ENCODE assay signal across 13 mouse cellular contexts in genomic region chr6:124686644-124687043, GRCm38 (mm10). TPM values are rescaled to one million over a fixed set of nuclear protein-coding genes. Genes with fewer than 3 reads are reported as not detected.
DNase-seq lines count a peak whose midpoint lies in the region; ATAC-seq and TF ChIP-seq lines count a peak whose summit lies in the region.
"Not testable (repeated sequence)": the region's sequence is repeated elsewhere in the genome, so short reads cannot be mapped to it uniquely, and the experiment has no call there.
"Had no signal": no experiment of that assay in that cellular context is flagged by ENCODE, and none has a peak within 500 bp of the region (broad histone marks: within the 10 kb centered on the region; RNA-seq: fewer than 3 reads in every experiment).

No protein-coding gene starts in this region.

- peaks cover 16 to 63% of the 10 kb centered on the region in 2 experiments for H3K4me1 ChIP-seq in CH12.LX (ENCODE audit: control insufficient read depth in 1 of 2, insufficient read depth in 2 of 2)
- H3K4me1 ChIP-seq in bone marrow macrophage, adult 2 months (ENCODE audit: control insufficient read depth, insufficient read depth, low read length): peaks cover 58% of the 10 kb centered on the region
- not testable (repeated sequence) for H3K4me1 ChIP-seq in hindbrain, postnatal 0 days (ENCODE audit: insufficient read depth, low read length); intestine, postnatal 0 days (replicated peaks; ENCODE audit: control insufficient read depth, insufficient read depth, low read length)
- peaks cover 73% of the 10 kb centered on the region for H3K4me1 ChIP-seq in liver, embryonic 12.5 days
- H3K4me1 ChIP-seq in lung, postnatal 0 days (ENCODE audit: insufficient read depth, low read depth, low read length): peaks cover 12% of the 10 kb centered on the region; the same call in 1 of the 2 replicates
- peaks cover 11% of the 10 kb centered on the region; the same call in 1 of the 2 replicates for H3K4me1 ChIP-seq in stomach, embryonic 15.5 days

- not testable (repeated sequence) for H3K27ac ChIP-seq in CH12.LX (ENCODE audit: insufficient read depth, low read depth); bone marrow macrophage, adult 2 months (ENCODE audit: insufficient read depth, low read depth, low read length); hindbrain, postnatal 0 days; liver, embryonic 12.5 days; lung, postnatal 0 days (ENCODE audit: low read length)
- peak overlapping the region; percentile 60 for H3K27ac ChIP-seq in intestine, postnatal 0 days (ENCODE audit: low read depth, low read length)
- H3K27ac ChIP-seq in stomach, embryonic 15.5 days: peak overlapping the region; percentile 45; the same call in 1 of the 2 replicates

- peak in 1 of 2 experiments; percentile 35; a peak in 2 of 4 replicates for TF ChIP-seq CTCF in CH12.LX (conservative IDR thresholded peaks at IDR 0.05 in 1 of 2, IDR thresholded peaks at IDR 0.05 in 1 of 2; ENCODE audit: low read depth in 2 of 2, low read length in 2 of 2)
- peak; percentile 23; the same call in 1 of the 2 replicates for TF ChIP-seq CTCF in bone marrow macrophage, adult 2 months (IDR thresholded peaks at IDR 0.05; ENCODE audit: low read depth, low read length)
- peak; percentile 22; the same call in 1 of the 2 replicates for TF ChIP-seq CTCF in hindbrain, postnatal 0 days (IDR thresholded peaks at IDR 0.05; ENCODE audit: low read depth)
- TF ChIP-seq CTCF in intestine, postnatal 0 days (IDR thresholded peaks at IDR 0.05; ENCODE audit: low read depth): peak; percentile 49
- peak; percentile 26; the same call in 1 of the 2 replicates for TF ChIP-seq CTCF in lung, postnatal 0 days (IDR thresholded peaks at IDR 0.05)

- H3K79me2 ChIP-seq in CH12.LX (replicated peaks; ENCODE audit: control insufficient read depth, extremely low read depth, insufficient read depth, poor library complexity, severe bottlenecking): not testable (repeated sequence)

- dilution Hi-C loops in CH12.LX (cut with MboI; ENCODE audit: extremely low pct_ligation_motif_present, extremely low pct_unique_long_range_greater_than_20kb, low sequenced_read_pairs): not testable (repeated sequence)

- in situ Hi-C loops in CH12.LX (cut with MboI; ENCODE audit: low pct_ligation_motif_present, low pct_unique_long_range_greater_than_20kb, low sequenced_read_pairs): not testable (repeated sequence)

- not testable (repeated sequence) for TF ChIP-seq EP300 in CH12.LX (IDR thresholded peaks at IDR 0.05; ENCODE audit: low read length); lung, postnatal 0 days (IDR thresholded peaks at IDR 0.05)

- not testable (repeated sequence) for TF ChIP-seq POLR2A in CH12.LX (IDR thresholded peaks at IDR 0.05; ENCODE audit: low read depth, low read length); bone marrow macrophage, adult 2 months (IDR thresholded peaks at IDR 0.05; ENCODE audit: borderline replicate concordance, low read depth, low read length)

- ATAC-seq in hindbrain, postnatal 0 days; intestine, postnatal 0 days; liver, embryonic 12.5 days; lung, postnatal 0 days; stomach, embryonic 15.5 days (ENCODE audit: insufficient read depth, low FRiP score, low read depth): not testable (repeated sequence)

- 69% methylated on average over 1 of the region's 1 CpGs for WGBS in hindbrain, postnatal 0 days
- WGBS in intestine, postnatal 0 days: 76% methylated on average over 1 of the region's 1 CpGs
- 58% methylated on average over 1 of the region's 1 CpGs for WGBS in liver, embryonic 12.5 days (ENCODE audit: insufficient replicate concordance)
- 86% methylated on average over 1 of the region's 1 CpGs for WGBS in lung, postnatal 0 days
- 93% methylated on average over 1 of the region's 1 CpGs for WGBS in stomach, embryonic 15.5 days

- not testable (repeated sequence) for H3K27me3 ChIP-seq in CH12.LX (replicated peaks); hindbrain, postnatal 0 days (ENCODE audit: insufficient read depth, low read length); intestine, postnatal 0 days (replicated peaks; ENCODE audit: control insufficient read depth, insufficient read depth, low read length); liver, embryonic 12.5 days (replicated peaks); lung, postnatal 0 days (replicated peaks; ENCODE audit: insufficient read depth, low read length); stomach, embryonic 15.5 days (replicated peaks)

- not testable (repeated sequence) for H3K4me3 ChIP-seq in CH12.LX (replicated peaks in 1 of 3; ENCODE audit: low read depth in 2 of 3, low read length in 2 of 3, poor library complexity in 1 of 3); bone marrow macrophage, adult 2 months (ENCODE audit: insufficient read depth, low read length); hindbrain, postnatal 0 days (ENCODE audit: low read length); intestine, postnatal 0 days (ENCODE audit: low read depth, low read length); liver, embryonic 12.5 days; lung, postnatal 0 days (ENCODE audit: low read depth, low read length); stomach, embryonic 15.5 days (replicated peaks)

- not testable (repeated sequence) for DNase-seq in CH12.LX (ENCODE audit: extremely low read depth); hindbrain, postnatal 0 days (ENCODE audit: low spot score); lung, postnatal 0 days (ENCODE audit: low spot score)

- peaks cover 0 to 37% of the 10 kb centered on the region in 2 experiments for H3K36me3 ChIP-seq in CH12.LX (replicated peaks in 1 of 2; ENCODE audit: control insufficient read depth in 1 of 2, insufficient read depth in 1 of 2, low read length in 1 of 2)
- H3K36me3 ChIP-seq in hindbrain, postnatal 0 days (ENCODE audit: insufficient read depth, low read length); intestine, postnatal 0 days (ENCODE audit: control insufficient read depth, insufficient read depth); lung, postnatal 0 days (ENCODE audit: insufficient read depth, low read length); stomach, embryonic 15.5 days: not testable (repeated sequence)
- peaks cover 11% of the 10 kb centered on the region for H3K36me3 ChIP-seq in liver, embryonic 12.5 days

- not testable (repeated sequence) for H3K4me2 ChIP-seq in CH12.LX (ENCODE audit: insufficient read depth, low read depth, poor library complexity, severe bottlenecking); hindbrain, postnatal 0 days (ENCODE audit: low read depth, low read length); intestine, postnatal 0 days (replicated peaks; ENCODE audit: low read depth); lung, postnatal 0 days (replicated peaks; ENCODE audit: low read depth, low read length); stomach, embryonic 15.5 days
- H3K4me2 ChIP-seq in liver, embryonic 12.5 days: peak overlapping the region; percentile 19; the same call in 1 of the 2 replicates

- H3K9ac ChIP-seq in CH12.LX (ENCODE audit: insufficient read depth, low read depth); hindbrain, postnatal 0 days (replicated peaks; ENCODE audit: low read length); intestine, postnatal 0 days (ENCODE audit: low read depth, low read length); liver, embryonic 12.5 days; lung, postnatal 0 days (replicated peaks; ENCODE audit: low read depth); stomach, embryonic 15.5 days: not testable (repeated sequence)

- not testable (repeated sequence) for H3K9me3 ChIP-seq in CH12.LX (replicated peaks; ENCODE audit: low read length); hindbrain, postnatal 0 days (ENCODE audit: low read length); intestine, postnatal 0 days (ENCODE audit: control insufficient read depth); liver, embryonic 12.5 days (replicated peaks); lung, postnatal 0 days (ENCODE audit: low read length); stomach, embryonic 15.5 days

- TF ChIP-seq RAD21 in CH12.LX (IDR thresholded peaks at IDR 0.05; ENCODE audit: low read depth, low read length): peak; percentile 1; the same call in 1 of the 2 replicates

RNA-seq across cellular contexts. Expression of gene Lpcat3, which starts 23.8 kb away (rescaled TPM):
- total RNA-seq in CH12.LX (2012; rRNA removed) (52.9 and 53.4 TPM in 2 replicates), CH12.LX (2014; rRNA removed) (68.0 and 77.0 TPM in 2 replicates)
- polyA plus RNA-seq in CH12.LX (2012; ENCODE audit: insufficient read length, low read depth): 86.9 and 113 TPM in 2 replicates
- polyA plus RNA-seq in bone marrow macrophage, adult 2 months (2012; ENCODE audit: insufficient read depth, insufficient read length, missing spikeins): 57.4 and 70.0 TPM in 2 replicates
- 32.0 and 48.5 TPM in 2 replicates for total RNA-seq in hindbrain, postnatal 0 days (2014; rRNA removed)
- 49.5 and 53.3 TPM in 2 replicates for polyA plus RNA-seq in hindbrain, postnatal 0 days (2015; fragmentation: Nextera tagmentation; extraction: Ambion mirVana)
- 209 and 212 TPM in 2 replicates for polyA plus RNA-seq in intestine, postnatal 0 days (2015; fragmentation: Nextera tagmentation; extraction: Ambion mirVana)
- 67.1 and 74.5 TPM in 2 replicates for polyA plus RNA-seq in liver, embryonic 12.5 days (2016; fragmentation: Nextera tagmentation; extraction: Ambion mirVana)
- 67.3 and 74.2 TPM in 2 replicates for polyA plus RNA-seq in lung, postnatal 0 days (2015; fragmentation: Nextera tagmentation; extraction: Ambion mirVana)
- 79.3 and 85.3 TPM in 2 replicates for polyA plus RNA-seq in stomach, embryonic 15.5 days (2015; fragmentation: Nextera tagmentation; extraction: Ambion mirVana)

RNA-seq across cellular contexts. Expression of gene Emg1, which starts 25.3 kb away (rescaled TPM):
- total RNA-seq in CH12.LX (2012; rRNA removed) (352 and 439 TPM in 2 replicates), CH12.LX (2014; rRNA removed) (481 and 498 TPM in 2 replicates)
- 301 and 408 TPM in 2 replicates for polyA plus RNA-seq in CH12.LX (2012; ENCODE audit: insufficient read length, low read depth)
- 48.2 and 54.9 TPM in 2 replicates for polyA plus RNA-seq in bone marrow macrophage, adult 2 months (2012; ENCODE audit: insufficient read depth, insufficient read length, missing spikeins)
- total RNA-seq in hindbrain, postnatal 0 days (2014; rRNA removed): 75.8 and 102 TPM in 2 replicates
- 100 and 102 TPM in 2 replicates for polyA plus RNA-seq in hindbrain, postnatal 0 days (2015; fragmentation: Nextera tagmentation; extraction: Ambion mirVana)
- polyA plus RNA-seq in intestine, postnatal 0 days (2015; fragmentation: Nextera tagmentation; extraction: Ambion mirVana): 96.6 and 97.3 TPM in 2 replicates
- 200 TPM in 2 replicates for polyA plus RNA-seq in liver, embryonic 12.5 days (2016; fragmentation: Nextera tagmentation; extraction: Ambion mirVana)
- polyA plus RNA-seq in lung, postnatal 0 days (2015; fragmentation: Nextera tagmentation; extraction: Ambion mirVana): 83.1 and 86.7 TPM in 2 replicates
- 191 and 202 TPM in 2 replicates for polyA plus RNA-seq in stomach, embryonic 15.5 days (2015; fragmentation: Nextera tagmentation; extraction: Ambion mirVana)

RNA-seq across cellular contexts. Expression of gene Phb2, which starts 25.5 kb away (rescaled TPM):
- total RNA-seq in CH12.LX (2012; rRNA removed) (440 and 578 TPM in 2 replicates), CH12.LX (2014; rRNA removed) (380 and 405 TPM in 2 replicates)
- 623 and 694 TPM in 2 replicates for polyA plus RNA-seq in CH12.LX (2012; ENCODE audit: insufficient read length, low read depth)
- polyA plus RNA-seq in bone marrow macrophage, adult 2 months (2012; ENCODE audit: insufficient read depth, insufficient read length, missing spikeins): 94.1 and 97.8 TPM in 2 replicates
- 218 and 223 TPM in 2 replicates for total RNA-seq in hindbrain, postnatal 0 days (2014; rRNA removed)
- polyA plus RNA-seq in hindbrain, postnatal 0 days (2015; fragmentation: Nextera tagmentation; extraction: Ambion mirVana): 267 and 270 TPM in 2 replicates
- 249 and 255 TPM in 2 replicates for polyA plus RNA-seq in intestine, postnatal 0 days (2015; fragmentation: Nextera tagmentation; extraction: Ambion mirVana)
- polyA plus RNA-seq in liver, embryonic 12.5 days (2016; fragmentation: Nextera tagmentation; extraction: Ambion mirVana): 433 and 443 TPM in 2 replicates
- 162 and 169 TPM in 2 replicates for polyA plus RNA-seq in lung, postnatal 0 days (2015; fragmentation: Nextera tagmentation; extraction: Ambion mirVana)
- polyA plus RNA-seq in stomach, embryonic 15.5 days (2015; fragmentation: Nextera tagmentation; extraction: Ambion mirVana): 355 and 390 TPM in 2 replicates

RNA-seq across cellular contexts. Expression of gene C1s2, which starts 50.8 kb away (rescaled TPM):
- total RNA-seq in CH12.LX (2012; rRNA removed): 0.08 TPM in 1 of 2 replicates, not detected in the other
- total RNA-seq in CH12.LX (2014; rRNA removed): 0.08 and 0.18 TPM in 2 replicates
- 0.10 and 0.19 TPM in 2 replicates for polyA plus RNA-seq in CH12.LX (2012; ENCODE audit: insufficient read length, low read depth)
- polyA plus RNA-seq in bone marrow macrophage, adult 2 months (2012; ENCODE audit: insufficient read depth, insufficient read length, missing spikeins): not detected in 2 replicates
- total RNA-seq in hindbrain, postnatal 0 days (2014; rRNA removed): not detected in 2 replicates
- 0.13 and 0.18 TPM in 2 replicates for polyA plus RNA-seq in hindbrain, postnatal 0 days (2015; fragmentation: Nextera tagmentation; extraction: Ambion mirVana)
- not detected in 2 replicates for polyA plus RNA-seq in intestine, postnatal 0 days (2015; fragmentation: Nextera tagmentation; extraction: Ambion mirVana)
- polyA plus RNA-seq in liver, embryonic 12.5 days (2016; fragmentation: Nextera tagmentation; extraction: Ambion mirVana): not detected in 2 replicates
- 0.12 TPM in 1 of 2 replicates, not detected in the other for polyA plus RNA-seq in lung, postnatal 0 days (2015; fragmentation: Nextera tagmentation; extraction: Ambion mirVana)
- 0.06 and 0.13 TPM in 2 replicates for polyA plus RNA-seq in stomach, embryonic 15.5 days (2015; fragmentation: Nextera tagmentation; extraction: Ambion mirVana)
- total RNA-seq: granulocyte monocyte progenitor cell, adult 5-6 weeks had no signal
- polyA plus RNA-seq: activated CD4-positive, CD25-positive, alpha-beta regulatory T cell, adult 4 months; embryonic facial prominence, embryonic 13.5 days; G1E; heart, embryonic 13.5 days; hindbrain, embryonic 11.5 days had no signal

RNA-seq across cellular contexts. Expression of gene Ptpn6, which starts 51.9 kb away (rescaled TPM):
- total RNA-seq in CH12.LX (2012; rRNA removed) (247 and 283 TPM in 2 replicates), CH12.LX (2014; rRNA removed) (300 and 327 TPM in 2 replicates)
- 585 and 814 TPM in 2 replicates for polyA plus RNA-seq in CH12.LX (2012; ENCODE audit: insufficient read length, low read depth)
- 583 and 614 TPM in 2 replicates for polyA plus RNA-seq in bone marrow macrophage, adult 2 months (2012; ENCODE audit: insufficient read depth, insufficient read length, missing spikeins)
- 3.8 and 3.9 TPM in 2 replicates for total RNA-seq in hindbrain, postnatal 0 days (2014; rRNA removed)
- 4.3 and 4.8 TPM in 2 replicates for polyA plus RNA-seq in hindbrain, postnatal 0 days (2015; fragmentation: Nextera tagmentation; extraction: Ambion mirVana)
- polyA plus RNA-seq in intestine, postnatal 0 days (2015; fragmentation: Nextera tagmentation; extraction: Ambion mirVana): 17.4 TPM in 2 replicates
- 30.8 and 31.3 TPM in 2 replicates for polyA plus RNA-seq in liver, embryonic 12.5 days (2016; fragmentation: Nextera tagmentation; extraction: Ambion mirVana)
- polyA plus RNA-seq in lung, postnatal 0 days (2015; fragmentation: Nextera tagmentation; extraction: Ambion mirVana): 24.0 and 27.8 TPM in 2 replicates
- polyA plus RNA-seq in stomach, embryonic 15.5 days (2015; fragmentation: Nextera tagmentation; extraction: Ambion mirVana): 19.0 and 19.8 TPM in 2 replicates
